ENCODE assay signal across 21 mouse cellular contexts in genomic region chr17:4636796-4637353, GRCm38 (mm10).
A peak's percentile ranks its signal among the peaks of the same experiment; 100 is the strongest.
DNase-seq lines count a peak whose midpoint lies in the region; ATAC-seq lines count a peak whose summit lies in the region.
"Had no signal": no experiment of that assay in that cellular context is flagged by ENCODE, and none has a peak within 500 bp of the region (broad histone marks: within the 10 kb centered on the region; RNA-seq: fewer than 3 reads in every experiment).

No protein-coding gene starts in this region.

- 0 out of 2 replicates have a peak overlapping the region, but pooled peaks have one; percentile 29 for H3K27ac ChIP-seq in heart, embryonic 12.5 days (ENCODE audit: poor library complexity, severe bottlenecking)
- H3K27ac ChIP-seq in midbrain, embryonic 14.5 days (replicated peaks; ENCODE audit: low read depth, low read length), result no peak overlapping the region
- no peak overlapping the region for H3K27ac ChIP-seq in midbrain, embryonic 11.5 days (ENCODE audit: low read depth, low read length)
- H3K27ac ChIP-seq: hindbrain, embryonic 13.5 days; neural tube, embryonic 12.5 days; stomach, embryonic 15.5 days had no signal

- no peaks in the 10 kb centered on the region for H3K9me3 ChIP-seq in heart, embryonic 12.5 days (replicated peaks)
- 0 out of 2 replicates have a peak, but pooled peaks cover 3% of the 10 kb centered on the region for H3K9me3 ChIP-seq in midbrain, embryonic 14.5 days (ENCODE audit: control insufficient read depth, low read length)
- H3K9me3 ChIP-seq in midbrain, embryonic 11.5 days (ENCODE audit: control insufficient read depth, low read length), result no peaks in the 10 kb centered on the region
- H3K9me3 ChIP-seq: hindbrain, embryonic 13.5 days; neural tube, embryonic 12.5 days; stomach, embryonic 15.5 days had no signal

- H3K27me3 ChIP-seq in heart, embryonic 12.5 days (replicated peaks), result no peaks in the 10 kb centered on the region
- H3K27me3 ChIP-seq in midbrain, embryonic 14.5 days (ENCODE audit: control insufficient read depth, insufficient read depth, low read length), result no peaks in the 10 kb centered on the region
- no peaks in the 10 kb centered on the region for H3K27me3 ChIP-seq in midbrain, embryonic 11.5 days (ENCODE audit: control insufficient read depth, insufficient read depth, low read length)
- H3K27me3 ChIP-seq: hindbrain, embryonic 13.5 days; neural tube, embryonic 12.5 days; stomach, embryonic 15.5 days had no signal

- 34% methylated on average over 5 of the region's 5 CpGs for WGBS in heart, embryonic 12.5 days
- 17% methylated on average over 5 of the region's 5 CpGs for WGBS in midbrain, embryonic 14.5 days
- WGBS in midbrain, embryonic 11.5 days, result 37% methylated on average over 5 of the region's 5 CpGs

- no peak overlapping the region for H3K9ac ChIP-seq in heart, embryonic 12.5 days
- H3K9ac ChIP-seq in midbrain, embryonic 14.5 days (replicated peaks; ENCODE audit: low read length), result no peak overlapping the region
- no peak overlapping the region for H3K9ac ChIP-seq in midbrain, embryonic 11.5 days (ENCODE audit: low read length)
- H3K9ac ChIP-seq: hindbrain, embryonic 13.5 days; neural tube, embryonic 12.5 days; stomach, embryonic 15.5 days had no signal

- no peak for ATAC-seq in heart, embryonic 12.5 days (ENCODE audit: insufficient number of reproducible peaks, low FRiP score)
- ATAC-seq in midbrain, embryonic 14.5 days (ENCODE audit: low FRiP score, low TSS enrichment), result no peak
- no peak for ATAC-seq in midbrain, embryonic 11.5 days (ENCODE audit: low FRiP score)
- ATAC-seq: inflammation-experienced regulatory T-cells, adult 6 months; lung, postnatal 0 days had no signal

- DNase-seq in adrenal gland, adult (ENCODE audit: inconsistent age in 2 of 2, low spot score in 1 of 2), result peak; percentile 22 to 75
- DNase-seq in adrenal gland, postnatal 4 days (ENCODE audit: low spot score in 2 of 2), result no peak
- DNase-seq in heart, postnatal 36 days, result no peak
- peak; percentile 47 for DNase-seq in midbrain, embryonic 14.5 days
- DNase-seq in midbrain, embryonic 11.5 days (ENCODE audit: low spot score, missing footprints), result no peak
- DNase-seq in brain, adult 2 months (ENCODE audit: low read depth, low spot score), result peak; percentile 14
- DNase-seq in kidney, postnatal 36 days, result no peak
- DNase-seq: cerebellum, adult 11 months; cerebellum, postnatal 25 days; embryo, embryonic 11 days; gastrocnemius, postnatal 25 days; kidney, adult 8-10 months; kidney, postnatal 14 days; liver; thymus, adult 18-20 months had no signal

- H3K4me3 ChIP-seq in heart, embryonic 12.5 days, result no peak overlapping the region
- H3K4me3 ChIP-seq in midbrain, embryonic 14.5 days (replicated peaks; ENCODE audit: low read depth, low read length), result no peak overlapping the region
- H3K4me3 ChIP-seq in midbrain, embryonic 11.5 days (ENCODE audit: low read depth, low read length), result no peak overlapping the region
- H3K4me3 ChIP-seq: hindbrain, embryonic 13.5 days; neural tube, embryonic 12.5 days; stomach, embryonic 15.5 days had no signal

- intact Hi-C loops in heart, postnatal 36 days (cut with DNase I), result no loop called here

- H3K36me3 ChIP-seq in heart, embryonic 12.5 days, result no peaks in the 10 kb centered on the region
- H3K36me3 ChIP-seq in midbrain, embryonic 14.5 days (ENCODE audit: control insufficient read depth, insufficient read depth, low read length), result no peaks in the 10 kb centered on the region
- H3K36me3 ChIP-seq in midbrain, embryonic 11.5 days (ENCODE audit: control insufficient read depth, insufficient read depth, low read length), result no peaks in the 10 kb centered on the region
- H3K36me3 ChIP-seq: hindbrain, embryonic 13.5 days; neural tube, embryonic 12.5 days; stomach, embryonic 15.5 days had no signal

- no peak overlapping the region for H3K4me2 ChIP-seq in heart, embryonic 12.5 days
- no peak overlapping the region for H3K4me2 ChIP-seq in midbrain, embryonic 14.5 days (ENCODE audit: low read length)
- H3K4me2 ChIP-seq in midbrain, embryonic 11.5 days, result no peak overlapping the region
- H3K4me2 ChIP-seq: hindbrain, embryonic 13.5 days; neural tube, embryonic 12.5 days; stomach, embryonic 15.5 days had no signal

- peaks cover 11% of the 10 kb centered on the region for H3K4me1 ChIP-seq in heart, embryonic 12.5 days (replicated peaks)
- H3K4me1 ChIP-seq in midbrain, embryonic 14.5 days (ENCODE audit: control insufficient read depth, insufficient read depth, low read length), result peaks cover 6% of the 10 kb centered on the region; the same call in 1 of the 2 replicates
- 0 out of 2 replicates have a peak, but pooled peaks cover 4% of the 10 kb centered on the region for H3K4me1 ChIP-seq in midbrain, embryonic 11.5 days (ENCODE audit: control insufficient read depth, insufficient read depth, low read length)
- H3K4me1 ChIP-seq: hindbrain, embryonic 13.5 days; neural tube, embryonic 12.5 days had no signal

Comparison
In these comparisons a context has a peak if more than half of its experiments do, and no peak if none do; other contexts are left out.
1. DNase-seq: peak in adrenal gland, adult (2 of 2), midbrain, embryonic 14.5 days (single experiment) and brain, adult 2 months (single experiment); none in adrenal gland, postnatal 4 days (0 of 2), heart, postnatal 36 days (0 of 2), midbrain, embryonic 11.5 days (single experiment) and kidney, postnatal 36 days (0 of 2).